Mouse (Mus musculus) erythroblast, embryonic 14.5 days (primary cell): ENCODE results near the gene Cyp4a30b. TPM values are rescaled to one million over a fixed set of nuclear protein-coding genes. Genes with fewer than 3 reads are reported as not detected.
"Not testable (repeated sequence)": the region's sequence is repeated elsewhere in the genome, so short reads cannot be mapped to it uniquely, and the experiment has no call there.

Experiments used
- H3K27me3 ChIP-seq: 2 replicates; pipeline ENCODE4 v1.6.1; 2012; ENCODE audit warnings: inconsistent platforms; ENCODE audit not compliant: control insufficient read depth
- H3K36me3 ChIP-seq: 2 replicates; pipeline ENCODE4 v1.6.1; 2012; ENCODE audit warnings: mild to moderate bottlenecking, inconsistent platforms; ENCODE audit not compliant: control insufficient read depth
- H3K4me1 ChIP-seq: 2 replicates; pipeline ENCODE4 v1.6.1; 2012; ENCODE audit warnings: inconsistent platforms; ENCODE audit not compliant: control insufficient read depth
- H3K4me3 ChIP-seq: replicated peaks from 2 replicates; pipeline ENCODE3; 2012; ENCODE audit warnings: moderate library complexity, mild to moderate bottlenecking, inconsistent platforms
- H3K9me3 ChIP-seq: 2 replicates; pipeline ENCODE4 v1.6.1; 2012; ENCODE audit warnings: low read length, inconsistent platforms, mixed read lengths; ENCODE audit not compliant: control insufficient read depth
- GATA1 ChIP-seq: IDR thresholded peaks from 2 replicates; pipeline ENCODE4 v1.6.1; 2012; ENCODE audit warnings: low read length, inconsistent platforms, mixed read lengths
- TAL1 ChIP-seq: IDR thresholded peaks from 3 replicates; pipeline ENCODE4 v1.6.1; 2012; ENCODE audit warnings: low read length, inconsistent platforms, mixed read lengths
- polyA plus RNA-seq: library from polyadenylated mRNA; stranded (reverse); fragments of >175 nt; gene quantifications from 2 replicates; pipeline ENCODE4 v1.2.3, GENCODE M21; 2012

Cyp4a30b gene
- polyA plus RNA-seq: not detected in 2 replicates

- no peaks in the 10 kb centered on the region for H3K27me3 ChIP-seq
- no peaks in the 10 kb centered on the region for H3K36me3 ChIP-seq
- TF ChIP-seq GATA1 (no peak), TAL1 (no peak)
- H3K4me1 ChIP-seq: no peaks in the 10 kb centered on the region
- H3K4me3 ChIP-seq: no peak within 1 kb of the TSS
- H3K9me3 ChIP-seq: peaks cover 11% of the 10 kb centered on the region
Observed at GRCm38 (mm10) chr4:115452304-115452703, at the start of gene Cyp4a30b. Gene Cyp4a30b (plus strand): TSS chr4:115452604.

- not testable (repeated sequence) for H3K4me3 ChIP-seq, H3K9me3 ChIP-seq, H3K27me3 ChIP-seq, H3K36me3 ChIP-seq, H3K4me1 ChIP-seq
Observed at GRCm38 (mm10) chr4:115411324-115411723, 41.1 kb upstream of the Cyp4a30b start, which contains the start of gene Cyp4a12b. Gene Cyp4a12b (plus strand): TSS chr4:115411624.

GRCm38 (mm10) chr4:115450577-115451137 is 1.7 kb upstream of the Cyp4a30b start:
- Histone ChIP-seq H3K27me3 (no peaks in the 10 kb centered on the region), H3K9me3 (peaks cover 11% of the 10 kb centered on the region), H3K4me1 (no peaks in the 10 kb centered on the region), H3K4me3 (no peak overlapping the region), H3K36me3 (no peaks in the 10 kb centered on the region)
- TF ChIP-seq GATA1 (no peak), TAL1 (no peak)

- H3K36me3 ChIP-seq, H3K27me3 ChIP-seq, H3K9me3 ChIP-seq, H3K4me1 ChIP-seq, H3K4me3 ChIP-seq: not testable (repeated sequence)
Observed at GRCm38 (mm10) chr4:115473585-115473984, 21.2 kb downstream of the Cyp4a30b start.

GRCm38 (mm10) chr4:115476051-115476450 is 23.6 kb downstream of the Cyp4a30b start:
- not testable (repeated sequence) for H3K4me1 ChIP-seq, H3K9me3 ChIP-seq, H3K36me3 ChIP-seq, H3K27me3 ChIP-seq, H3K4me3 ChIP-seq

- H3K27me3 ChIP-seq: no peaks in the 10 kb centered on the region
- H3K36me3 ChIP-seq: no peaks in the 10 kb centered on the region
- no peaks in the 10 kb centered on the region for H3K9me3 ChIP-seq
- H3K4me1 ChIP-seq: no peaks in the 10 kb centered on the region
- H3K4me3 ChIP-seq: no peak overlapping the region
- TF ChIP-seq TAL1: no peak
Observed at GRCm38 (mm10) chr4:115481006-115481652, 28.7 kb downstream of the Cyp4a30b start.

GRCm38 (mm10) chr4:115496001-115496400 is 43.6 kb downstream of the Cyp4a30b start, which contains the start of gene Cyp4a14:
Gene Cyp4a14 (minus strand): TSS chr4:115496142.
- TF ChIP-seq TAL1 (no peak), GATA1 (no peak)
- Histone ChIP-seq H3K9me3 (no peaks in the 10 kb centered on the region), H3K4me3 (no peak within 1 kb of the TSS), H3K27me3 (no peaks in the 10 kb centered on the region), H3K4me1 (no peaks in the 10 kb centered on the region), H3K36me3 (no peaks in the 10 kb centered on the region)

GRCm38 (mm10) chr4:115497466-115497865 is 45.1 kb downstream of the Cyp4a30b start:
- H3K4me3 ChIP-seq: no peak overlapping the region
- H3K9me3 ChIP-seq: no peaks in the 10 kb centered on the region
- no peak for TF ChIP-seq GATA1
- no peak for TF ChIP-seq TAL1

GRCm38 (mm10) chr4:115513964-115514363 is 61.6 kb downstream of the Cyp4a30b start:
- not testable (repeated sequence) for H3K4me3 ChIP-seq, H3K4me1 ChIP-seq, H3K36me3 ChIP-seq

More at GRCm38 (mm10) chr4:115497466-115497865, 45.1 kb downstream of the Cyp4a30b start:
- H3K36me3 ChIP-seq: no peaks in the 10 kb centered on the region
- no peaks in the 10 kb centered on the region for H3K27me3 ChIP-seq
- no peaks in the 10 kb centered on the region for H3K4me1 ChIP-seq

GRCm38 (mm10) chr4:115518000-115518399 is 65.6 kb downstream of the Cyp4a30b start, which contains the start of gene Cyp4a10:
Gene Cyp4a10 (plus strand): TSS chr4:115518264.
- H3K4me3 ChIP-seq, H3K9me3 ChIP-seq, H3K27me3 ChIP-seq, H3K36me3 ChIP-seq, H3K4me1 ChIP-seq: not testable (repeated sequence)

More at GRCm38 (mm10) chr4:115513964-115514363, 61.6 kb downstream of the Cyp4a30b start:
- not testable (repeated sequence) for H3K27me3 ChIP-seq, H3K9me3 ChIP-seq
